Mouse (Mus musculus) mouse trophoblast stem cell (cell line): Measurements from ENCODE around the gene Rhd.
"Not testable (repeated sequence)": the region's sequence is repeated elsewhere in the genome, so short reads cannot be mapped to it uniquely, and the experiment has no call there.

Source experiments
- in situ Hi-C, 2 experiments: fragments of 300-500 bp; cut with MseI, MboI; formaldehyde crosslinking; loops; 2 replicates in 1 of 2; 3 replicates in 1 of 2; pipeline ENCODE4 v1.15.1; 2025

Rhd gene

DNA sequence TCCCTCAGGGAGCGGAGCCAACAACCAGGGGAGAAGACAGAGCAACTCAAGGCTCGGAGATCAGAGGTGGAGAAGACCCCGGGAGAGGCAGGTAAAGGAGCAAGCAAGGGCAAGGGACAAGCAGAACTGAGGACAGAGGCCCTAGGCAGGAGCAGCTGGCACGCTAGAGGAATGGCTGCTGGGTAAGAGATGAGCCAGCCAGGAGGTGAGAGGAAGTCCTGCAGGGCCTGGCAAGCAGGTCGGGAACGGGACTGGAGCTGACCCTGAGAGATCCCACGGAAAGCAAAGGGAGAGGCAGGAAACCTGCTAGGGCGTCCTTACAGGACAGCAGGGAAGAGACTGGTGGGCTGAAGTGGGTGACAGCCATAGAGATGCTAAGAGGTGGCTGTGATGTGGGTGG lies 36.8 kb downstream of the Rhd start:
- in situ Hi-C loops: no loop called here

DNA sequence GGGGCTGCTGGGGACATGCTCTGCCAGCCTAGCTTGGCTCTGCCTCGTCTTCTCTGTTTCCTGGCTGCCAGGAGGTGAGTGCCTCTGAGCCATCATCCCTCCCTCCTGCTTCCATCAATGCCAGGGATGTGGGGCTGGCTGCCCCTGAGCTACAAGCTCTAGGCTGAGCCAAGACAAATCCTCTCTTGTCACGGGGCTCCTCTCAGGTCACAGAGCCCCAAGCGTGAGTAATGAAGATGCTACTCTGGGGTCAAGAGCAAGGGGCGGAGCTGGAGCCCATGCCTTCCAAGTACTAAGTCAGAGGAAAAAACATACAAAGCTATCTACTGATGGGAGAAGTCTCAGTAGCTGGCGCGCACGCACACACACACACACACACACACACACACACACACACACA lies 38.7 kb downstream of the Rhd start:
- in situ Hi-C loops: no loop called here

DNA sequence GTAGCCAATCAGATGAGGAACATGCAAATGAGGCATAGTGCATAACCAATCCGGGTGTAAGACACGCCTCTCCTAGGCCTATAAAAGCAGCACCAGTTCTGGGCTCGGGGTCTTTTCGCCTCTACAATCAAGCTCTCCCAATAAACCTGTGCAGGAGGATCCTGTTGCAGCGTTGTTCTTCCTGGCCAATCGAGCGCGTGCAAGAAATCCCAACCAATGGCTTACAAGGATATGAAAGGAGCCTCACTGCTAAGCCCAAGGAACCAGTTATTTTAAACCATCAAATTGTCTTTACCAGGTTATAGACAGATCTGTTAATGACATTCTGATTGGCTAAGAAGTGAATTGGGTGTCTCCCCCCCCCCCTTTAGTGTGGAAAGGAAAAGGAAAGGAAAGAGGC lies 47.1 kb downstream of the Rhd start:
- in situ Hi-C loops: not testable (repeated sequence)

DNA sequence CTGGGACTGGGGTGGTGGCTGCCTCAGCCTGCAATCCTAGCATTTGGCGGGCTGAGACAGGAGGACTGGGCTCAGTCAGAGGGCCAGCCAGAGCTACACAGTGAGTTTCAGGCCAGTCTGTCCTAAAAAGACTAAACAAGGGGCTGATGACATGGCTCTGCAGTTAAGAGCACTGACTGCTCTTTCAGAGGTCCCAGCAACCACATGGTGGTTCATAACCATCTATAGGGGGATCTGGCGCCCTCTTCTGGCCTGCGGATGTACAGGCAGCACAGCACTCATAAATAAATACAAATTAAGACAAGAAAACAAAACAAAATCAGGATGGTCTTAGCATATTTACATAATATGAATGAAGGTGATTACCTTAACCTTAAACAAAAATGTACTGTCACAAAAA lies 49.1 kb downstream of the Rhd start:
- in situ Hi-C loops: no loop called here

DNA sequence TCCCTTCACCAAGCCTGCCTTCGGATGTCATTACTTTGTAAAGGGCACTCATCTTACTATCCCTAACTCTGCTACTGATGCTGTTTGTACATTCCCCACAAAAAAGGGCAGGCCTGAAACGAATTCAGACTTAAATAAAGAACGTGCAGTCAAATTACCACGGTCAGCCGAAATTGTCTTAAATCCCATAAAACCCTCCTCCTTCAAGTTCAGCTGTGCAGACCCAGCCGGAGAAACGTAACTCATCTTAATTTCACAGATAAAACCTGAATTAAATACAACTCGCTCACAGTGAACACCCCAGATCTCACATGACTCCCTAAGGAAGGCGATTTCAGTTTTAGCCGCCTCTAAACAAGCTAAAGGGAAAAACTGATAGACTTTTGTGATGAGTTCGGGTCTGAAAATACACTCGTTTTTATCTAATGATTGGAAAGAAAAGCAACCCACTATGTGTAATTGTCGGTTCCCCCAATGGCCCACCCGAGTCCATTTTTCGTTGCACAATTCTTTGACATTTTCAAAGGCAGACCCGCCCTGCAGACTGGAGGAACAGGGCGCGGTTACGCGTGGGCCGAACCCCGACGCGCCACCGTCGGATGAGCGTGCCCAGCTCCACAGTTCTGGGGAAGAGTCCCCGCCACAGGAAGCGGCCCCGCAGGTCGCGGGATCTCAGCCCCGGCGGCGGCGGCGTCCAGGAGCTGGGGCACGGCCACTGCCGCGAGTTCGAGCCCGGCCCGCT lies 50.0 kb downstream of the Rhd start:
- in situ Hi-C loops: no loop called here

DNA sequence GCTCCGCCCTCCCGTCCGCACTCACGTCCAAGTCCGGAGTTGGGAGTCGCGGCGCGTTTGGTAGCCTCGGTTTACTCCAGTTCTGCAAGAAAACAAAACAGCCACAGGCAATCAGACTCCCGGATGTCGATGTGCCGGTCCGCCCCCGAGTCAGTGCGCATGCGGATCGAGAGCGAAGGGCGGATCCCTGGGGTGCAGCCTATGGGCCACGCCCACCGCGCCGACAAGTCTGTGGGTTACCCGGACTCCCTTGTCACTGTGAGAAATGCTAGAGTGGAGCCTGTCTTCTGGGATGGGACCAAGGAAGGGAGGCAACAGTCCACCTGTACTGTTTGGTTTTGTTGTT lies 50.5 kb downstream of the Rhd start, which contains the start of gene Tmem50a:
Tmem50a (minus strand) TSS at position 161 of the 346 bp plus-strand sequence.
- in situ Hi-C loops: no loop called here

DNA sequence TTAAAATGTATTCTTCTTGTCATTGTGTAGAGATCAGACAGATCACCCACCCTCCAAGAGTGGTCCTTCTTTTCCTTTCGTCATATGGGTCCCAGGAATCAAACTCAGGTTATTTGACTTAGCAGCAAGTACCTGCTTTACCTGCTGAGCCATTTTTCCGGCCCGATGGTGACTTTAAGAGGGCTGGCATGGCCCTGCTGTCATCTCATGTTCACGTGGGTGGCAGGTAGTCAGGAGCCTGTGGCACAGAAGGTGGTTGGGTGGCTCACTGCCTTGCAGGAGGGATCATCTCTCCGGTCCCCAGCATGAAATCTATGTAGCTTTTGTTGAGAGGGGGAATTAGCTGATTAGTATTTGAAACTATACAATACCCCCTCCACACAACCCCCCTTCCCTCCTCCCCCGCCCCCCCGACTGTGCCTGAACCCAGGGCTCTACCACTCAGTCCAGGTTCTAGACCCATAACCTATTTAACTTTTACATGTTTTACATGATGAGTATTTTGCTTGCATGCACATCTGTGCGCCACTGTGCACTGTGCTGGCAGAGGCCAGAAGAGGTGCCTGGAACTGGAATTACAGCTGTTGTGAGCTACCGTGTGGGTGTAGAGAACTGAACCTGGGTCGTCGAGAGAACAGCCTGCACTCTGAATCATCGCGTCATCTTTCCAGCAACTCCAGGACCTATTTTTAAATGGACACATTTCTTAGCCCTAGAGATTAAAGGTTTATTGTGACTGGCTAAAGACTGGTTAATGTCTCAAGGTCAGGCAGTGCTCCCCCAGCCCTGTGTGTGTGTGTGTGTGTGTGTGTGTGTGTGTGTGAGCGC lies 51.1 kb downstream of the Rhd start:
- in situ Hi-C loops: no loop called here

DNA sequence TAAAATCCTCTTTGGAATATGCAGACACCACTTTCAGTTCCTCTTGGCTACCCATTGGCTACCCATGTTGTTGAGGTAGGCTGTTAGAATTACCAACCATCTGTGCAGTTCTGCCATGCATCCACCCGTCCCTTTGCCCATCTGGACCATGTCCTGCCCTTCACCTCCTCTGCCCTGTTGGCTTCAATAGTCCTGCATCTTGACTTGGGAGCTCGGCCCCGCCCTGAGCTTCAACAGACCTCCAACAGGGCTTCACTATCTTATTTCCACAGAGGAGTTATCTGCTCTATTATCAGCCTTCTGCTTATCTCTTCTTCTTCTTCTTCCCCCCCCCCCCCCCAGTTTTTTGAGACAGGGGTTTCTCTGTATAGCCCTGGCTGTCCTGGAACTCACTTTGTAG lies 52.9 kb downstream of the Rhd start:
- in situ Hi-C loops: no loop called here

DNA sequence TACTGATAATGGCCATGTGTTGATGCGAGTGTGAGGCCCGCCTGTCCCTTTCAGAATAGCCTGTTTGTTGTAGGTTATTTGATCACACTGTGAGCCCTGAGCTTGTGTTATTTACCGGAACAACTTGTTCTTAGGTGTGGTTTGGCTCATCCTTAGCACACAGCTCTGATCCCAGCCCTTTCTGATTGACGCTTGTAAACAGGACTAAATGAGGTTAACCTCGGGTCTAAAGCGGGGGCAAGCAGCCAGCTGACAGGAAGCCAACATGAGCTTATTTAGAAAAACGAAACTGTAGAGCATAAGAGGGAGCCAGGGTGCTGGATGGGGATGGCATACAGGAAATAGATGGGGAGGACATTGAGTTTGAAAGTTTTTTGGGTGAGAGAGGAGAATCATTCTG lies 54.0 kb downstream of the Rhd start:
- in situ Hi-C loops: no loop called here

DNA sequence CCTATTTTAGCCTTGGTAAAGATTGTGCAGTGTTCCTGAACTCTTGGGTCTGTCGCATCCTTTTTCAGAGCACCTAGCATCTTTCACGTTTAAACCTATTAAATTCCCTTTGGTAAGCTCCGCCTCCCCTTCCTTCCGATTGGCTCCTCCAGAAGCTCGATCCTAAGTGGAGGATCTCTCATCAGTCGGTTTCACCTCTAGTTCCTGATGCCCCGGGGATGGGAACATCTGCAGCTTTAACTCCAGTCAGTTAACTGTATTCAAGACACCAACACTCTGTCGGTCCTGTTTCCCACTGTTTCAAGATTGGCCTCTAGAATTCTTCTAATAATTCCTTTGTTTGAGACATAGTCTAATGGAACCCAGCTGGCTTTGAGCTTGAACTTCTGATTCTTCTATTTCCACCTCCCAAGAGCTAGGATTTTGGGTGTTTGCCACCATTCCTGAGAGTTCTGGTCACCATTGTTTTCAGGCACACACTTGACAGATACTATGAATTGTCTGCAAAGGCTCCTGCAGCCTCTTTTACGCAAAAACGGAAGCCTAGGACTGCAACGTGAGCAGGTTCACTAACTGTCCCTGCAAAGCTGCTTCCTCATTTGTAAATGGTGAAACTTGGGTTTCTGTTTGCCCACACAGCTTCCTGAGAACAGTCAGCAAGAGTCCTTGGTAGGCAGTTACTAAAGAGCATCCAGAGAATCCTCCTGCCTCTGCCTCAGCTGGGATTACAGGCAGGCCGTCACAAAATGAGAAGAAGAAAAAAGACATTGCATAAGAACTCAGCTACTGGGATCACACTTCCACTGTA lies 55.6 kb downstream of the Rhd start:
- in situ Hi-C loops: no loop called here

DNA sequence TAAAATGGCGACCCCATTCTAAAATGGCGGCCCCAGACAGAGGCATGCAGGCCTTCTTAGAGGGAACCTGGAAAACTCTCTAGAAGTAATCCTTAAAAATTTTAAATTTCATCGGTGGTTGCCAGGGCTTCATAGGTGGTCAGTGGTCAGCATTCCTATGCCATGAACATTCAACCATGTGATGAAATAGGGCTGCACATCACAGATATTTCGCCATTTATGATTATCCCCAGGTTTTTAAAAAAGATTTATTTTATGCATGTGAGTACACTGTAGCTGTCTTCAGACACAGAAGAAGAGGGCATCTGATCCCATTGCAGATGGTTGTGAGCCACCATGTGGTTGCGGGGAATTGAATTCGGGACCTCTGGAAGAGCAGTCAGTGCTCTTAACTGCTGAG lies 56.3 kb downstream of the Rhd start:
- in situ Hi-C loops: no loop called here

DNA sequence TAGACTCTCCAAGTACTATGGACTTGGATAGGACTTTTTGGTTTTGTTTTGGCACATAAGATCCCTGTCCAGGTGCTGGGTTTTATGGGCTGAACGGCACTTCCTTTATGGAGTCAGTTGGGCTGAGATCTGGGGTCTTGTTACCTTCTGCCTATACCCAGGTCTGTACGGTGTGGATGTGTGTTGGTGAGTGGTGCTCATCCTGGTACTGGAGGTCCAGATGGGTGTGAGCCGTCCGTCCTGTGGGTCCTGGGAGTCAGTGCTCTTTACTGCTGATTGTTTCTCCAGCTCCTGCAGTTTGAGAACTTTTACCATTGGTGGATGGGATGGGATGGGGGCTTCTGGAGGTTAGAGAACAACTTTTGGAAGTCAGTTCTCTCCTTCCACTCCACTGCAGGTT lies 57.4 kb downstream of the Rhd start:
- in situ Hi-C loops: no loop called here

DNA sequence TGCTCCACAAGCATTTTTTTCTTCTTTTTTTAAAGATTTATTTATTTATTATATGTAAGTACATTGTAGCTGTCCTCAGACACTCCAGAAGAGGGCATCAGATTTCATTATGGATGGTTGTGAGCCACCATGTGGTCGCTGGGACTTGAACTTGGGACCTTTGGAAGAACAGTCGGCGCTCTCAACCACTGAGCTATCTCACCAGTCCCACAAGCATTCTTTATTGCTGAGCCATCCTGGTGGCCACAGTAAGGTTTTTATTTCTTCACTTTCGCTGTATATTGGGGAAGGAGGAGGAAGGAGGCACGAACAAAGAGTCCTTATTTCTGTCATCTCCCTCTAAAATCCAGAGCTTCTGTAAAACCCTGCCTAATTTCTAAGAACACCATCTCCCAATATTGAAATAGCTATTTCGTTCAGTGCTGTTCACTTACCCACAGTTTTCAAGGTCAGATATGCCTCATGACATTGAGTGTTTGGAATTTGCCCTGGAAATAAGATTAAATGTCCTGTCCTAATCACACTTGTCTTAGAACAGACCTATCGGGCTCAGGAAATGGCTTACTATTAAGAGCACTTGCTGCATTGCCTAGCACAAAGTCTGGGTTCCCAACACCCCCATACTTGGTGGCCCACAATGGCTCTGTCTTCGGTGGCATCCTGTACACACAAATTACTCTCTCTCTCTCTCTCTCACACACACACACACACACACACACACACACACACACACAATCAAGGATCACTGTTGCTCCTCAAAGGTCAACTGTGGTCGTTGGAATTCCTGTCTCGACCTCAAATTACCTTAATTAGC lies 58.0 kb downstream of the Rhd start:
- in situ Hi-C loops: no loop called here

DNA sequence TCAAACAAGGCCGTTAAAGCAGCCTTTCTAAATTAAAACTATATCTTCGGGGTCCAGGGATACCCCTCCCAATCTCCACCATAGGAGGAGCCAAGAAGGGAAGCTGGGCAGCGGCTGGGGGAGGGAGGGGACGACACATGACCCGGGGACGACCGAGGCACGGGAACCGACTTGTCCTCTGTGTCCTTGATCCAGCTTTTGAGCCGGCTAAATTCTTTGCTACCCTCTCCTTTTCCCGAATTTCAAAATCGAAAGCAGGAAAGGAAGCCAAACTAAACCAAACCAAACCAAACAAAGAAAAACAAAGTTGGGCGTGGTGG lies 58.5 kb downstream of the Rhd start:
- in situ Hi-C loops: no loop called here

DNA sequence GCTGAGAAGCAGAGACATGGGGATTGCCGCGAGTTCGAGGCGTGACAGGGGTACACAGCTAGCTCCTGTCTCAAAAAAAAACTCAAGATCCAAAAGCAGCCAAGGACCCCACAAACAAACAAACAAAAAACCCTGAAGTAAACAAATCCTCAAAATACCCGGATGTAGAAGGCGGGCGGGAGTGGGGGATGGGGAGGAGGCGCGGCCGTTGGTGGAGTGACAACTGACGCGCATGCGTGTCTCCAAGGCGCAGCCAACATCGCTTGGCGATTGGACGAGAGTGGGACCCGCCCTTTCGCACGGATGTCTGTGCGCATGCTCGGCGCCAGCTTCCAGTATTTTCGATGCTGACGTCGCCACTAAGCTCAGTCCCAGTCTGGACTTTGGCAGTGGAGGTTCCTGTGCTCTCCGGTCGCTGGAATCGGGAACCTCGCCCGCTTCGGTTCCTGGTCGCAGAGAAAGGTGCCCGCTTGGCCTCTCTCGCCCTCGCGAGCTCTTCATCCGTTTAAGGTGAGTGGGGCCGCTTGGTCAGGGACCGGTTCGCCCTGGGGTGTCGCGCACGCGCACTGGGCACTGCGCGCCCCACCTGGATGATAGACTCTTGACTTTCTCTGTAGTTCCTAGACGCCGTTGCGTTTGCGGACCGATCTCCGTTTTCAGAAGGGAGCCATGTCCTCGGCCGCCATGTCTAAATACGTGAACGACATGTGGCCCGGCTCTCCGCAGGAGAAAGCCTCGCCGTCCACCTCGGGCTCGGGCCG lies 59.1 kb downstream of the Rhd start, which contains the start of gene Rsrp1:
Rsrp1 (plus strand) TSS at position 335 of the 761 bp plus-strand sequence.
- in situ Hi-C loops: no loop called here

DNA sequence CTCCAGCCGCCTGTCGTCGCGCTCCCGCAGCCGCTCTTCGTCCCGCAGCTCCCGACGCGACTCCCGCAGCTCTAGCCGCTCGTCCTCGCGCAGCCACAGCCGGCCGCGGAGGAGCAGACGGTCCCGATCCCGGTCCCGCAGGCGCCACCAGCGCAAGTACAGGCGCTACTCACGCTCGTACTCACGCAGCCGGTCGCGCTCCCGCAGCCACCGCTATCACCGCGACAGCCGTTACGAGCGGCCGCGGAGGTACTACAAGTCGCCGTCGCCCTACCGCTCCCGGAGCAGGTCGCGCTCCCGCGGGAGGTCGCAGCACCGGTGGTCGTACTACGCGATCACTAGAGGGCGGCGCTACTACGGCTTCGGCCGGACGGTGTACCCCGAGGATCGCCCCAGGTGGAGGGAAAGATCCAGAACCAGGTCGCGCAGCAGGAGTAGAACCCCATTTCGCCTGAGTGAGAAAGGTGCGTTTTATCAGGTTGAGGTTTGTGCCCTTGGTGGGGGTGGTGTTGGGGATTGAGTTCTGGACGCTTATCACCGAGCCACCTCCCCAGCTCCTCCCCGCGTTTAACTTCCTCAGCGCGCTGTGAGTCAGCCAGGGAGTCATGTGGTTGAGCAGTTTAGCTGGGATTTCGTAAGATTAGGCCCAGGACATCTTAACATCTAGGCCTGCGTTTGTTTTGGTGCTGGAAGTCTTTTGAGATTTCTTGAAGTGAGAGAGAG lies 59.8 kb downstream of the Rhd start:
- in situ Hi-C loops: no loop called here

DNA sequence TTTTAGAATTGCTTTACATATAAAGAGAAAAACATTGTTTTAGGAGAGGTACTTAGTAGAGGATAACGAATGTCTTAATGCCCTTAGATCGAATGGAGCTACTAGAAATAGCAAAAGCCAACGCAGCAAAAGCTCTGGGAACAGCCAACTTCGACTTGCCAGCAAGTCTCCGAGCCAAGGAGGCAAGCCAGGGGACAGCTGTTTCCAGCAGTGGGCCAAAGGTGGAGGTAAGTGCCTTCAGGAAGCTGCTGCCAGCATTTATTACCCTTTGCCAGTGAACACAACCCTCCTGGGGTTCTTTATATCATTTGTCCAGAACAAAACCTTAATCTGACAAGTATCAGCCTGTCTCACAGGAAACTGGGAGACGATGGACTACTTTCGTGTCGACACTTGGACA lies 60.9 kb downstream of the Rhd start:
- in situ Hi-C loops: no loop called here

DNA sequence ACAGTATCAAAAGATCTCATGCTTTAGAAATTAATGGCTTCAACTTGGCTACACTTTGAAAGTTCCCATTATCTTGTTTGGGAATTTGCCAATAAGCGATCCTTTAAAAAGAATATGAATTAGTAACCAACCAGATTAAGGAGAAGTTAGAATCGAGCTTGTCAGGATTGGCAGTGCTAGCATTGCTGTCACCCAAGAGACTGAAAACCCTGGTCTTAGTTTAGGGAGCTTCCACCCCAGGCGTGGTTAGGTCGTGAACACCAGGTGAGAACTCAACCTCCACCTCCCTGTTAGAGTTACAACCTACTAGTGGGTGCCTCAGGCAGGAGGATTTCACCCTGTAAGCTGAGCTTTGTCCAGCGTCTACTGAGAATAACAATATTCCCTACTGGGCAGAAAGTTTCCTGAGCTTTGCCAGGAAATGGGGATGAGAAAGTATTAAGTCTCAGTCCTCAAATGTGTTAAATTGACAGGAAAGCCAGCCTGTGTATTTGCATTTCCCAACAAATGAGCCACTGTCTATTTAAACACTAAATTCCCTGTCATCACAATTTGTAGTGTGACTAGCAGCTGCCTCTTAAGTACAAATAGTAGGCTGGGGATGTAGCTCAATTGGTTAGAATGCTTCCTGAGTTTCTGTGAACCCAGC lies 63.6 kb downstream of the Rhd start:
- in situ Hi-C loops: no loop called here

DNA sequence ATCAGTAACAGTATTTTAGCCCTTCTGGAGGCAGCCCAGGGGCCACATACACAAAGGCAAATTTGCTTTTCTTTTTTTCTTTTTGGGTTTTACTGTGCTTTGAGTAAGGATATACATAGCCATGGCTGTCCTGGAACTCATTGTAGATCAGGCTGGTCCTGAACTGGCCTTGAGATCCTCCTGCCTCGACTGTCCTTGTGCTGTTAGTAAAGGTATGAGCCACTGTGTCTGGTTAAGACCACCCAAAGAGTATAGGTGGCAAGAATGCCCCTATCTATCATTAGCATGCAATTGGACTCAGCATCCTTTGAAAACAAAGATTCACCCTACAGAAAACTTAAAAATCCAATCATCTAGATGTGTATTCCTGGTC lies 64.1 kb downstream of the Rhd start:
- in situ Hi-C loops: no loop called here

DNA sequence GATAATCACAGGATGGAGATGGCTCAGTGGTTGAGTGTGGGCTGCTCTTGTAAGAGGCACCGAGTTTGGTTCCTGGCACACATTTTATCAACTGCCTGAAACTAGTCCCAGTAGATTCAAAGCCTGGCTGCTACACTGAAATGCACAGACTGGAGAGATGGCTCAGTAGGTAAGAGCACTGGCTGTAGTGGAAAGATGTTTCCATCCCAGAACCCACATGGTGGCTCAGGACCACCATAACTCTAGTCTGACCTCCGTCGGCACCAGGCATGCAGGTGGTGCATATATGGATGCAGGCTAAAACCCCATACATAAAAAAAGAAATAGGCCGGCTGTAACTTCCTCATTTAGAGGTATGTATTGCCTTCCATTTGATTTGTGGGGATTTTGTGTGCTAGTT lies 65.2 kb downstream of the Rhd start:
- in situ Hi-C loops: no loop called here
